Mouse (Mus musculus): ENCODE measurements around the gene Fam49a.
A peak's percentile ranks its signal among the peaks of the same experiment; 100 is the strongest.
"Not testable (repeated sequence)": the region's sequence is repeated elsewhere in the genome, so short reads cannot be mapped to it uniquely, and the experiment has no call there.

Gene Fam49a

DNA sequence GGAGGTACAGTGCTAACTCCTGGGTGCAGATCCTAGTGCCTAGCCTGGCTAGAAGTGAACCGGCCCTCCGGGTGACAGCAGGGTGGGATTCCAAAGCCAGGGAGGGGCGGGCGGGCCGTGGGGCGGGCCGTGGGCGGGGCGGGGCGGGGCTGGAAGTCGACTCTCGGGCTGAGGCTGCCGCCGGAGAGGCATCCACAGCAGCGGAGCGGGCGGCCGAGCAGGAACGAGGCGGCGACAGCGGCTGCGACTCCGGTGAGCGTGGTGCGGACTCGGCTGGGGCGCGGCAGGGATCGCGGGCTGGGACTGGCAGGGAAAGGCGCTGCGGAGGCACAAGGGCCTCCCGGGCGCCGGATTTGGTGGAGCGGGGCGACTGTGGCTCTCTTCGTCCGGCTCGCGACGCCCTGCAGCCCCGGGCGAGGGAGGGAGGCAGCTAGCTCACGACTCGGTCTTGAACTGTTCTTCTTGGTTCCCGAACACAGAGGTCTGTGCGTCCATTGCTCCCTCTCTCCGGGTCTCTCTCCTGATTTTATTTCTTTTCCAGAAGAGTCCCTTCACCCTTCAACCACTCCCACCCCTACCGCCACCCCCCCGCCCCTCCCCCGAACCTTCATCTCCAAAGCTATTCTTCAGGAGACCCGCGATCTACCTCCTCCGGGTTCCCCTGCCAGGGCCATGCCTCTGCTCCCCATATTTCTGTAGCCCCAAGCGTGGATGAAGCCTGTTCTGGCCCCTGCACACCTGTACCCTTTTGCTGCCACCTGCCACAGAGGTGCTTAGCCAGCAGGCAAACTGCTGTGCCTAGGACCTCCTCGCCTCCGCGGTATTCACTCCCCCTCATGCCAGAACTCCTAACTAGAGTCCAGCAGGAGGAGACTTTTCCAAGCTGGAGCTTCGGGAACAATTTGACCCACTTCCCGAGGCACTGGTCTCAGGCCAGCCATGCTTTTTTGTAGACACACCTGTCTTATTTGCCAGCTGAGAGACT is at the start of gene Fam49a:
Fam49a (plus strand) TSS at position 153 of the 985 bp plus-strand sequence.
- peak; percentile 86 for DNase-seq (ENCODE audit: extremely low spot score, low spot score)

DNA sequence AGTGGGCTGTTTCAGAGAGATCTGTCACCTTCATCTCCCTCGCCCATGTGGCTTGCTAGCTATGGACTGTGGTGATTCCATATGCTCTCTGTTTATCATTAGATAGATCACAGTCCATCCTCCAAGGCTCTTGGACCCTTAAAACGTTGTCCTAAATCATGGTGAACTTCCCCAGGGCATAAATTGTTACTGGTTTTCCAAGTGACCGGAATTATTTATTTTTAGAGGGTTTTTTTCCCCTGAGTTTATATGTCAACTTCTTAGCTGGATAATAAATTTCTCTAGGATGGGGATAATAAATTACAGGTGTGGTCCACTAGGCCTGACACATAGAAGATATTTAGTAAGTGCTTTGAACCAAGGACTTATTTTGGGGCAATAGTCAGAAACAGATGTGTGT is 48.4 kb upstream of the Fam49a start:
- no peak for DNase-seq (ENCODE audit: extremely low spot score, low spot score)

DNA sequence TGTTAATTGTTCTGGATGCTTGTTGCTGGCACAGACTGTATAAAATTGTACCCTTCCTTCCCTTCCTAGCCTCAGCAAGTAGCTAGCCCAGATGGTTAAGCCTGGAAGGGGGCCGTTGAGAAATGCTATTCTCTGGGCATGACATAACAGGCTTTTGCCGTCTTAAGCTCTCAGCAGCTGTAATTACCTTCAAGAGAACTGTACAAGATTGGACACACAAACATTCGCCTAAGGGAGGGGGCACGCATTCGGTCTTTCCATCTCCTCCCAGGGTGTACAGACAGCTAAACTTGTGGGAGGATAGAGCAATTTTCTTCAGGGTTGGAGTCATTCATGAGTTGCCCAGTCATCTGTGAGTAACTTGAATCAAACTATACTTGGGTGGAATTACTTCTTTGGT is 43.0 kb upstream of the Fam49a start:
- DNase-seq (ENCODE audit: extremely low spot score, low spot score), result no peak

DNA sequence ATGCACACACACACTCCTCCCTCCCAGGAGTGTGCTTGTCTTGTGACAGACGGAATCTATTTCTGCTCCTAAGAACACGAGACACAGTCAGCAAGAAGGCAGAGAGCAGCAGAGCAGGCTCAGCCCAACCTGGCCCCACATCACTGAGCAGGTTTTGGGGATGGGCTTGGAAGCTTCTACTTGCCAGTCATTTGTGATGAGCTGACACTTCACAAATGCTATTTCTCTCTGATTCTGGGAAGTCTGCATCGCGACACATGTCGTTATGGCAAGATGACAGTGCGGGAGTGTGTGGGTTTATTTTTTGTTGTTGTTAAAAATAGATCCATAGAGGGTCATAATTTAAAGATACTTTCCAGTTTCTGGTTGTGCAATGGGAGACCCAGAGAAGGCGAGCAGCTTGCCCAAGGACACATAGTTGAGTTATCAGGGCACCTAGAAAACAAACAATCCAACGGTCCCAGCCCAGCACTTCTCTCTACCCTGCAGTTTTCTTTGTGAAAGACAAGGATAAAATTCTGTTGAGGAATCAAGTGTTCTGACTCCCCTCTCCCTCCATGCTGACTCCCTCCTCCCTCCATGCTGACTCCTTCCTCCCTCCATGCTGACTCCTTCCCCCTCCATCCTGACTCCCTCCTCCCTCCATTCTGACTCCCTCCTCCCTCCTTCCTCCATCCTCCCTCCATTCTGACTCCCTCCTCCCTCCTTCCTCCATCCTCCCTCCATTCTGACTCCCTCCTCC is 41.0 kb upstream of the Fam49a start:
- DNase-seq (ENCODE audit: extremely low spot score, low spot score), result no peak

GRCm38 (mm10) chr12:12222585-12223290 is 39.2 kb upstream of the Fam49a start:
- no peak for DNase-seq (ENCODE audit: extremely low spot score, low spot score)

DNA sequence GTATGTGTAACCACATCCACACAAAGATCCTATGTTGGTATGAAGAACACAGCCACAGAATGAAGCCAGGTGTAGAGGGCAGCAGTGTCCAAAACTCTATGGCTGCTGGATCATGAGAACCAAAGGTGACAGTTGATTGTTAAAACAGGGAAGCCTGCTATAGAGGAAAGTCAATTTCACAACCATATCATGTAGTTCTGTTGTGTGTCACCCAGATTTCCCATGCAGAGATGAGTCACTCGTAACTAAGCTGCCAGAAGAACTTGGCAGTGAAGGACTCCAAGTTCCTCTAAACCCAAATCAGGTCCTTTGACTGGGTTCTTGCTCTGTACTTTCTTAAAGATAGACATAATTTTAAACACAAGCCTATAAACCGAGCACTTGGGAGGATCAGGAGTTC is 38.6 kb upstream of the Fam49a start:
- DNase-seq (ENCODE audit: extremely low spot score, low spot score), result no peak

GRCm38 (mm10) chr12:12225706-12226105 is 36.2 kb upstream of the Fam49a start:
- no peak for DNase-seq (ENCODE audit: extremely low spot score, low spot score)

DNA sequence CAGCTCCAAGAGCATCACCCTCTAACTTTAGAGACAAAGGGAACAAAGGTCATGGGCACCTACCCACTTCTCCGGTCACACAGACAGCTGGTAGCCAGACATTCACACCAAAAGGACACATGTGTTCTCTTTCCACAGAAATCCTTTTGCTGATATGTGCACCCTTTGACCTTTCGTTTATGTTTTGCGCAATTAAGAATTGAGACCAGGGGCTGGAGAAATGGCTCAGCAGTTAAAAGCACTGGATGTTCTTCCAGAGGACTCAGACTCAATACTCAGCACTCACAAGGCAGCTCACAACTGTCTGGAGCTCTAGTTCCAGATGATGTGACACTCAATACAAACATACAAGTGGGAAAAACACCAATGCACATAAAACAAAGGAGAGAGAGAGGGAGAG is 34.3 kb upstream of the Fam49a start:
- no peak for DNase-seq (ENCODE audit: extremely low spot score, low spot score)

GRCm38 (mm10) chr12:12230031-12230557 is 31.8 kb upstream of the Fam49a start:
- no peak for DNase-seq (ENCODE audit: extremely low spot score, low spot score)

- no peak for DNase-seq (ENCODE audit: extremely low spot score, low spot score)
Measured at GRCm38 (mm10) chr12:12232097-12232496, 29.8 kb upstream of the Fam49a start.

DNA sequence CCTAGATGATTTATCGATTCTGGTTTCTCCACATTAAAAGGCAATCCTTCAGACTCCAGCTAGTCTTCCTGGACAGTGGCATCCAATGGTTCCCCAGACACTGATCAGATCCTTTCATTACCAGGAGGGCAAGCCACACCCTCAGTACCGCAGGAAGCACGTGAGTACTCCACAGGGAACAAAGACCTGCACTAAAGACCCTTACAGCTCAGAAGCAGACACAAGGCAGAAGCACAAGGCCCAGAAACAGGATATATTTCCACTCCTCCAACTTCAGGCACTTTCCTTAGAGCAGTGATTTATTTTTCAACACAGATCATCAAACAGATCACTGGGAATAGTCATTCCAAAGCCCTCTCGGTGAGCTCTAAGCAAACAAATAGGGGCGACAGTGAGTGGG is 25.0 kb upstream of the Fam49a start:
- no peak for DNase-seq (ENCODE audit: extremely low spot score, low spot score)

GRCm38 (mm10) chr12:12239502-12239901 is 22.4 kb upstream of the Fam49a start:
- no peak for DNase-seq (ENCODE audit: extremely low spot score, low spot score)

DNA sequence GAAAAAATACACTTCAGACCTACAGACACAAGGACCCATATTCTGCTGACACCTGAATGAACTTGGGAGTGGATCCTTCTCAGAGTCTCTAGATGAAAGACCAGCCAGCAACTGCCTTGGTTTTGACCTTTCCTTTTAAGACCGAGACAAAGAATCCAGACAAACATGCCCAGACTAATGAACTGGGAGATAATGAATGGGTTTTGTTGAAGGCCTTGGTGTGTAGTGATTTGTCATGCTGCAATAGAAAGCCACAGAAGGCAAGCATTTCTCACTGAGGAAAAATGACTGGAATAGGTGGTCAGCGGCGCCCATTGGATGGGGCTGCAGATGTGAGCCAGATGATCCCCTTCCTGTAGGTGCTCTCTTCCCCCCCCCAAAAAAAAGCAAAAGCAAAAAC is 18.8 kb upstream of the Fam49a start:
- DNase-seq (ENCODE audit: extremely low spot score, low spot score), result no peak

GRCm38 (mm10) chr12:12247023-12247422 is 14.9 kb upstream of the Fam49a start:
- DNase-seq (ENCODE audit: extremely low spot score, low spot score), result not testable (repeated sequence)

DNA sequence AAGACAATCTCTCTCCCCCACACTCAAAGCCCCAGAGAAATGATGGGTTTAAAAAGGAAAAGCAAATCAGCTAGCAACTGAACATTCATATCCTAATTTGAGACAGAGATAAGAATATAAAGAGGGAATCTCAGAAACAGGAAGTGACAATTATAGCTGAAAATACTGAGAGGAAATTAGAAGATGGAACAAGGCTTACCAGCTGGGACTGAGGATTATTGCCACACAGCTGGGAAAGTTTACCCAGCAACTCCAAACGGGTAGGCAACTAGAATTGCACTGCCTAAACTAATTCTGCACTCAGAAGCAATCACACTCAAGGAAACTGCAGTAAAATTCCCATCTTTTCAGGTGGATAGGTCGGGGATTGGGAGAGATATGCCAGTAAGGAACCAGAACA is 12.4 kb upstream of the Fam49a start:
- DNase-seq (ENCODE audit: extremely low spot score, low spot score), result no peak

DNA sequence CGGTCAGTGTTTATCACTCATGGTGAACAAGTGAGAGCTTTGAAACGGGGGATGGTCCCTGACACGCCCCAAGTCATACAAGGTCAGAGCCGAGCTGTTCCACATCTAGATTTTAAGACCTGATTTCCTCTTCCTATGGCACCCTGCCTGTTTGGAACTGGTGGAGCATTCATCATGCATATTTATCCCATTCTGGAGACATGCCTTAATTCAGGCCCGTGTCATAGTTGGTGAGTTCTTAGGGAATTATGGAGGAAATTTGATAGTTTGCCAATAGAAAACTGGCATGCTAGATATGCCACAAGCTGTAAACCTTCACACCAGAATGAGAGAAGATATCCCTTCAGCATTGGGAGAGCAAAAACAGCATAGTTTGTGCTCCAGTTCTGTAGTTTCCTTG is 8.4 kb upstream of the Fam49a start:
- no peak for DNase-seq (ENCODE audit: extremely low spot score, low spot score)

GRCm38 (mm10) chr12:12254139-12254538 is 7.8 kb upstream of the Fam49a start:
- no peak for DNase-seq (ENCODE audit: extremely low spot score, low spot score)

GRCm38 (mm10) chr12:12260979-12261960 is 669 bp upstream of the Fam49a start:
- DNase-seq (ENCODE audit: extremely low spot score, low spot score), result no peak

- DNase-seq (ENCODE audit: extremely low spot score, low spot score), result peak; percentile 23
Measured at GRCm38 (mm10) chr12:12263371-12263791, 1.4 kb downstream of the Fam49a start.

DNA sequence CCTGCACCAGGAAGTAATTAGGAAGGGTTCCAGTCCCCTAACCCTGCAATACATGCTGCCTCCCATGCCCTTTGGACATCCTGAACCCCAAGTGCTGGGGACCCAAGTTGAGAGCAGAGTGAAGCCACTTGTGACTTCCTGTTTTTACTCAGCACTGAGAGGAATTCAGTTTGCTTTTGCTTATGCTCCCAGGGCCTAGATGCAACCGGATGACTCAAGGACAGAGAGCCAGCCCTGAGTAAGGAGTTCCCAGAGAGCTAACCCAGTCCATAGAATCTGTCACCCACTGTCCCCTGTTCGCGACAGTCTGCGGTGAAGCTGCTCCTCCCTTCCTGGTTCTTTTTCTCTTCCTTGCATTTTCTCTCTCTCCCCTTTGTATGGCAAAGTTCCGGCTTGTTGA is 2.2 kb downstream of the Fam49a start:
- DNase-seq (ENCODE audit: extremely low spot score, low spot score), result no peak
